Mouse (Mus musculus): ENCODE data around the gene Rps6. TPM values are rescaled to one million over a fixed set of nuclear protein-coding genes. Genes with fewer than 3 reads are reported as not detected.

The Rps6 gene
- polyA plus RNA-seq, 1 experiment, result 2,408 TPM

GRCm38 (mm10) chr4:86825143-86825542 lies 32.1 kb downstream of the Rps6 start:
- peaks cover 74% of the 10 kb centered on the region for H3K36me3 ChIP-seq (ENCODE audit: control insufficient read depth, insufficient read depth)
- TF ChIP-seq USF1 (IDR thresholded peaks at IDR 0.05; ENCODE audit: low read depth) (no peak), MAX (IDR thresholded peaks at IDR 0.05) (no peak), CEBPB (IDR thresholded peaks at IDR 0.05; ENCODE audit: low read depth) (no peak), FOSL1 (IDR thresholded peaks at IDR 0.05; ENCODE audit: insufficient read depth, low read length, poor library complexity, severe bottlenecking) (no peak), MYOG (IDR thresholded peaks at IDR 0.05; ENCODE audit: control insufficient read depth, extremely low read depth, insufficient read length) (no peak), MYOD1 (IDR thresholded peaks at IDR 0.05; ENCODE audit: control insufficient read depth, insufficient read length, low read depth) (no peak), CTCF (IDR thresholded peaks at IDR 0.05; ENCODE audit: control insufficient read depth, insufficient read depth, insufficient read length) (no peak)
- H3K4me3 ChIP-seq (ENCODE audit: insufficient read depth, poor library complexity, severe bottlenecking), result no peak overlapping the region
- H3K79me3 ChIP-seq (ENCODE audit: low read depth), result no peaks in the 10 kb centered on the region
- H3K27me3 ChIP-seq (ENCODE audit: control insufficient read depth, insufficient read depth, insufficient read length), result no peaks in the 10 kb centered on the region
- no peak overlapping the region for H3ac ChIP-seq (ENCODE audit: control insufficient read depth, insufficient read length, low read depth)
- no peaks in the 10 kb centered on the region for H3K79me2 ChIP-seq (ENCODE audit: control insufficient read depth, insufficient read depth)

GRCm38 (mm10) chr4:86823169-86823568 lies 34.0 kb downstream of the Rps6 start:
- Histone ChIP-seq H3K36me3 (ENCODE audit: control insufficient read depth, insufficient read depth) (peaks cover 66% of the 10 kb centered on the region), H3K79me3 (ENCODE audit: low read depth) (no peaks in the 10 kb centered on the region), H3K79me2 (ENCODE audit: control insufficient read depth, insufficient read depth) (no peaks in the 10 kb centered on the region), H3ac (ENCODE audit: control insufficient read depth, insufficient read length, low read depth) (no peak overlapping the region), H3K4me3 (ENCODE audit: insufficient read depth, poor library complexity, severe bottlenecking) (no peak overlapping the region), H3K27me3 (ENCODE audit: control insufficient read depth, insufficient read depth, insufficient read length) (no peaks in the 10 kb centered on the region)
- TF ChIP-seq MYOG (IDR thresholded peaks at IDR 0.05; ENCODE audit: control insufficient read depth, extremely low read depth, insufficient read length) (no peak), CEBPB (IDR thresholded peaks at IDR 0.05; ENCODE audit: low read depth) (no peak), MYOD1 (IDR thresholded peaks at IDR 0.05; ENCODE audit: control insufficient read depth, insufficient read length, low read depth) (no peak), USF1 (IDR thresholded peaks at IDR 0.05; ENCODE audit: low read depth) (no peak), FOSL1 (IDR thresholded peaks at IDR 0.05; ENCODE audit: insufficient read depth, low read length, poor library complexity, severe bottlenecking) (no peak)

GRCm38 (mm10) chr4:86814850-86815249 lies 42.4 kb downstream of the Rps6 start:
- no peak for TF ChIP-seq USF1 (IDR thresholded peaks at IDR 0.05; ENCODE audit: low read depth)
- TF ChIP-seq MAX (IDR thresholded peaks at IDR 0.05), result no peak
- no peak for TF ChIP-seq CTCF (IDR thresholded peaks at IDR 0.05; ENCODE audit: control insufficient read depth, insufficient read depth, insufficient read length)
- TF ChIP-seq MYOG (IDR thresholded peaks at IDR 0.05; ENCODE audit: control insufficient read depth, extremely low read depth, insufficient read length), result no peak
- no peak for TF ChIP-seq FOSL1 (IDR thresholded peaks at IDR 0.05; ENCODE audit: insufficient read depth, low read length, poor library complexity, severe bottlenecking)
- TF ChIP-seq MYOD1 (IDR thresholded peaks at IDR 0.05; ENCODE audit: control insufficient read depth, insufficient read length, low read depth), result no peak
- no peak for TF ChIP-seq CEBPB (IDR thresholded peaks at IDR 0.05; ENCODE audit: low read depth)
- H3K79me3 ChIP-seq (ENCODE audit: low read depth), result no peaks in the 10 kb centered on the region

GRCm38 (mm10) chr4:86810604-86811003 lies 46.6 kb downstream of the Rps6 start:
- Histone ChIP-seq H3K79me3 (ENCODE audit: low read depth) (no peaks in the 10 kb centered on the region), H3ac (ENCODE audit: control insufficient read depth, insufficient read length, low read depth) (no peak overlapping the region), H3K36me3 (ENCODE audit: control insufficient read depth, insufficient read depth) (peaks cover 42% of the 10 kb centered on the region), H3K79me2 (ENCODE audit: control insufficient read depth, insufficient read depth) (no peaks in the 10 kb centered on the region), H3K27me3 (ENCODE audit: control insufficient read depth, insufficient read depth, insufficient read length) (no peaks in the 10 kb centered on the region), H3K4me3 (ENCODE audit: insufficient read depth, poor library complexity, severe bottlenecking) (no peak overlapping the region)
- no peak for TF ChIP-seq MAX (IDR thresholded peaks at IDR 0.05)
- no peak for TF ChIP-seq MYOD1 (IDR thresholded peaks at IDR 0.05; ENCODE audit: control insufficient read depth, insufficient read length, low read depth)
- no peak for TF ChIP-seq CTCF (IDR thresholded peaks at IDR 0.05; ENCODE audit: control insufficient read depth, insufficient read depth, insufficient read length)
- TF ChIP-seq USF1 (IDR thresholded peaks at IDR 0.05; ENCODE audit: low read depth), result no peak
- TF ChIP-seq FOSL1 (IDR thresholded peaks at IDR 0.05; ENCODE audit: insufficient read depth, low read length, poor library complexity, severe bottlenecking), result no peak
- TF ChIP-seq MYOG (IDR thresholded peaks at IDR 0.05; ENCODE audit: control insufficient read depth, extremely low read depth, insufficient read length), result no peak
- TF ChIP-seq CEBPB (IDR thresholded peaks at IDR 0.05; ENCODE audit: low read depth), result no peak

More at GRCm38 (mm10) chr4:86814850-86815249, 42.4 kb downstream of the Rps6 start:
- Histone ChIP-seq H3K36me3 (ENCODE audit: control insufficient read depth, insufficient read depth) (peaks cover 14% of the 10 kb centered on the region), H3K79me2 (ENCODE audit: control insufficient read depth, insufficient read depth) (no peaks in the 10 kb centered on the region), H3K4me3 (ENCODE audit: insufficient read depth, poor library complexity, severe bottlenecking) (no peak overlapping the region), H3K27me3 (ENCODE audit: control insufficient read depth, insufficient read depth, insufficient read length) (no peaks in the 10 kb centered on the region), H3ac (ENCODE audit: control insufficient read depth, insufficient read length, low read depth) (no peak overlapping the region)

Other genes starting within 250 kb of the Rps6 start
- 7.6 TPM for gene Haus6, start 245.4 kb downstream of the Rps6 start, polyA plus RNA-seq (2012; fragmentation: generic; extraction: Trizol)
- 537 TPM for gene Plin2, start 187.4 kb downstream of the Rps6 start, polyA plus RNA-seq (2012; fragmentation: generic; extraction: Trizol)
- gene Dennd4c, start 108.9 kb downstream of the Rps6 start, polyA plus RNA-seq (2012; fragmentation: generic; extraction: Trizol), result 2.8 TPM
- 0.08 TPM for gene Acer2, start 17.0 kb upstream of the Rps6 start, polyA plus RNA-seq (2012; fragmentation: generic; extraction: Trizol)